Mouse (Mus musculus): ENCODE results near the gene Gm49361.

DNA sequence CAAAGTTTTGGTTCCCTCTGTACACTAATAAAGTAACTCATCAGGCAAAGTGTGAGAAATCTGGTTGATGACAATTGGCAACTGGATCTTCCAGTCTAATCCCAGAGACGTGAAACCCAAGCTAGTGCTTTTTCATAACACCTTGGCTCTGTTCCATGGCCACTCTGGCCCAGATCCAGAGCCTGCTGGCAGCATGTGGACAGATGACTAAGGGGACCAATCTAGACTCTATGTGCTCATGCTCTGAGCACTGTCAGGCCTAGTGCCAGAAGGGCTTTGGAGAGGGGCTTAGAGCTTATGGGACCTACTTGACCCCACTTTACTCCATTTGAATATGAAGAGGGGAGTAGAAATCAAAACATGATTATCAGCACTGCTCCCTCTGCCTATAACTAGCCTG is 138.4 kb downstream of the Gm49361 start:
- TF ChIP-seq CTCF (IDR thresholded peaks at IDR 0.05; ENCODE audit: control insufficient read depth, insufficient read depth, insufficient read length) (no peak), MYOG (IDR thresholded peaks at IDR 0.05; ENCODE audit: control insufficient read depth, extremely low read depth, insufficient read length) (no peak), MAX (IDR thresholded peaks at IDR 0.05) (no peak), USF1 (IDR thresholded peaks at IDR 0.05; ENCODE audit: low read depth) (peak; percentile 28)
